Mouse (Mus musculus): ENCODE measurements around the gene Wipf1.

DNA sequence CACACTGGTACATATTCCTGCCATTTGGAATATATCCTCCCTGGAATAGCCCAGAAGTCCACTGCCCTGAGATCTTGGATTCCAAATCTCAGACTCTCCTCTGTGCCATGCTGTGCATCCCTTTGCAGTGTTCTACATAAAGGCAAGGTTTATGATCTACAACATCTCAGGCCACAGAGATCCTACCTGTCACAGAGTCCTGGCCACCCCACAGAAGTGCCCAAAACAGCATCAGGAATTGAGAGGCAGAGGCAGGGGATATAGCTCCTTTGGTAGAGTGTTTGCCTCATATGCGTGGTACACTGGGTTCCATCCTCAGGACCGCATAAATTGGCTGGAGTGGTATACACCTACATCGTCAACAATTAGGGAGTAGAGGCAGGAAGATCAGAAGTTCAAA, 135.1 kb downstream of the Wipf1 start:
- TF ChIP-seq POLR2AphosphoS2 (IDR thresholded peaks at IDR 0.05; ENCODE audit: insufficient read length, low read depth) (no peak), POLR2A (IDR thresholded peaks at IDR 0.05; ENCODE audit: insufficient read length, low read depth) (no peak), USF1 (IDR thresholded peaks at IDR 0.05; ENCODE audit: low read depth) (no peak), MAX (IDR thresholded peaks at IDR 0.05; ENCODE audit: low read depth) (no peak), REST (IDR thresholded peaks at IDR 0.05; ENCODE audit: insufficient read depth, insufficient read length) (no peak), TCF3 (IDR thresholded peaks at IDR 0.05; ENCODE audit: insufficient read length, low read depth) (no peak), MYOD1 (IDR thresholded peaks at IDR 0.05; ENCODE audit: control insufficient read depth in 1 of 3, insufficient read length in 2 of 3, low read depth in 2 of 3) (no peak), TCF12 (IDR thresholded peaks at IDR 0.05; ENCODE audit: insufficient read depth, poor library complexity, severe bottlenecking) (no peak)
